Mouse (Mus musculus): ENCODE data around the gene Sestd1. TPM values are rescaled to one million over a fixed set of nuclear protein-coding genes. Genes with fewer than 3 reads are reported as not detected.
A peak's percentile ranks its signal among the peaks of the same experiment; 100 is the strongest.

Gene Sestd1
- polyA plus RNA-seq, 1 experiment, result 60.2 TPM

GRCm38 (mm10) chr2:77302655-77303348, 22.4 kb upstream of the Sestd1 start:
- no peak for TF ChIP-seq CTCF (IDR thresholded peaks at IDR 0.05; ENCODE audit: borderline replicate concordance, extremely low read depth, insufficient read depth, insufficient read length)
- TF ChIP-seq POLR2A (IDR thresholded peaks at IDR 0.05; ENCODE audit: borderline replicate concordance, extremely low read depth, insufficient read depth, insufficient read length, poor library complexity, severe bottlenecking), result no peak
- DNase-seq (ENCODE audit: low read depth), result no peak

GRCm38 (mm10) chr2:77301687-77302389, 21.4 kb upstream of the Sestd1 start:
- DNase-seq (ENCODE audit: low read depth), result peak; percentile 82

GRCm38 (mm10) chr2:77289701-77290100, 9.3 kb upstream of the Sestd1 start:
- no peak for DNase-seq (ENCODE audit: low read depth)
- no peak for TF ChIP-seq CTCF (IDR thresholded peaks at IDR 0.05; ENCODE audit: borderline replicate concordance, extremely low read depth, insufficient read depth, insufficient read length)
- TF ChIP-seq POLR2A (IDR thresholded peaks at IDR 0.05; ENCODE audit: borderline replicate concordance, extremely low read depth, insufficient read depth, insufficient read length, poor library complexity, severe bottlenecking), result no peak

More at GRCm38 (mm10) chr2:77301687-77302389, 21.4 kb upstream of the Sestd1 start:
- TF ChIP-seq POLR2A (IDR thresholded peaks at IDR 0.05; ENCODE audit: borderline replicate concordance, extremely low read depth, insufficient read depth, insufficient read length, poor library complexity, severe bottlenecking), result no peak
- TF ChIP-seq CTCF (IDR thresholded peaks at IDR 0.05; ENCODE audit: borderline replicate concordance, extremely low read depth, insufficient read depth, insufficient read length), result no peak

GRCm38 (mm10) chr2:77286755-77287154, 6.4 kb upstream of the Sestd1 start:
- no peak for TF ChIP-seq CTCF (IDR thresholded peaks at IDR 0.05; ENCODE audit: borderline replicate concordance, extremely low read depth, insufficient read depth, insufficient read length)
- no peak for TF ChIP-seq POLR2A (IDR thresholded peaks at IDR 0.05; ENCODE audit: borderline replicate concordance, extremely low read depth, insufficient read depth, insufficient read length, poor library complexity, severe bottlenecking)
- DNase-seq (ENCODE audit: low read depth), result no peak

- DNase-seq (ENCODE audit: low read depth), result no peak
- TF ChIP-seq POLR2A (IDR thresholded peaks at IDR 0.05; ENCODE audit: borderline replicate concordance, extremely low read depth, insufficient read depth, insufficient read length, poor library complexity, severe bottlenecking) (no peak), CTCF (IDR thresholded peaks at IDR 0.05; ENCODE audit: borderline replicate concordance, extremely low read depth, insufficient read depth, insufficient read length) (no peak)
These were observed 4.0 kb upstream of the Sestd1 start for GRCm38 (mm10) chr2:77284281-77284899.

- TF ChIP-seq CTCF (IDR thresholded peaks at IDR 0.05; ENCODE audit: borderline replicate concordance, extremely low read depth, insufficient read depth, insufficient read length) (no peak), POLR2A (IDR thresholded peaks at IDR 0.05; ENCODE audit: borderline replicate concordance, extremely low read depth, insufficient read depth, insufficient read length, poor library complexity, severe bottlenecking) (no peak)
- DNase-seq (ENCODE audit: low read depth), result peak; percentile 67
These were observed 406 bp downstream of the Sestd1 start for GRCm38 (mm10) chr2:77279861-77280511.

GRCm38 (mm10) chr2:77277272-77277671, 3.1 kb downstream of the Sestd1 start:
- TF ChIP-seq CTCF (IDR thresholded peaks at IDR 0.05; ENCODE audit: borderline replicate concordance, extremely low read depth, insufficient read depth, insufficient read length) (no peak), POLR2A (IDR thresholded peaks at IDR 0.05; ENCODE audit: borderline replicate concordance, extremely low read depth, insufficient read depth, insufficient read length, poor library complexity, severe bottlenecking) (no peak)

GRCm38 (mm10) chr2:77275851-77276250, 4.5 kb downstream of the Sestd1 start:
- no peak for TF ChIP-seq CTCF (IDR thresholded peaks at IDR 0.05; ENCODE audit: borderline replicate concordance, extremely low read depth, insufficient read depth, insufficient read length)
- no peak for TF ChIP-seq POLR2A (IDR thresholded peaks at IDR 0.05; ENCODE audit: borderline replicate concordance, extremely low read depth, insufficient read depth, insufficient read length, poor library complexity, severe bottlenecking)
- no peak for DNase-seq (ENCODE audit: low read depth)

More at GRCm38 (mm10) chr2:77277272-77277671, 3.1 kb downstream of the Sestd1 start:
- DNase-seq (ENCODE audit: low read depth), result no peak

GRCm38 (mm10) chr2:77274976-77275641, 5.3 kb downstream of the Sestd1 start:
- no peak for DNase-seq (ENCODE audit: low read depth)
- no peak for TF ChIP-seq CTCF (IDR thresholded peaks at IDR 0.05; ENCODE audit: borderline replicate concordance, extremely low read depth, insufficient read depth, insufficient read length)
- TF ChIP-seq POLR2A (IDR thresholded peaks at IDR 0.05; ENCODE audit: borderline replicate concordance, extremely low read depth, insufficient read depth, insufficient read length, poor library complexity, severe bottlenecking), result no peak

GRCm38 (mm10) chr2:77272953-77273352, 7.4 kb downstream of the Sestd1 start:
- no peak for DNase-seq (ENCODE audit: low read depth)
- TF ChIP-seq CTCF (IDR thresholded peaks at IDR 0.05; ENCODE audit: borderline replicate concordance, extremely low read depth, insufficient read depth, insufficient read length) (no peak), POLR2A (IDR thresholded peaks at IDR 0.05; ENCODE audit: borderline replicate concordance, extremely low read depth, insufficient read depth, insufficient read length, poor library complexity, severe bottlenecking) (no peak)

Measured in brain, embryonic 14.5 days (tissue).